Mouse (Mus musculus): ENCODE results near the gene Gata2. TPM values are rescaled to one million over a fixed set of nuclear protein-coding genes. Genes with fewer than 3 reads are reported as not detected.

The Gata2 gene
- total RNA-seq, 2 experiments from 2014 or later: 6.8 to 7.7 TPM

- Histone ChIP-seq H3K27ac (0 out of 2 replicates have a peak overlapping the region, but pooled peaks have one; percentile 11), H3K4me3 (no peak overlapping the region)
- no peak for DNase-seq (ENCODE audit: low spot score in 2 of 2)
- TF ChIP-seq CTCF (conservative IDR thresholded peaks at IDR 0.05): no peak
Measured at GRCm38 (mm10) chr6:88204531-88205385, 11.1 kb downstream of the Gata2 start.

- H3K4me3 ChIP-seq: no peak overlapping the region
- DNase-seq (ENCODE audit: low spot score in 2 of 2): no peak
- no peak for TF ChIP-seq CTCF (conservative IDR thresholded peaks at IDR 0.05)
- no peak overlapping the region for H3K27ac ChIP-seq
Measured at GRCm38 (mm10) chr6:88205386-88205700, 11.7 kb downstream of the Gata2 start.

- no peak overlapping the region for H3K4me3 ChIP-seq
- no peak overlapping the region for H3K27ac ChIP-seq
- TF ChIP-seq CTCF (conservative IDR thresholded peaks at IDR 0.05): no peak
- no peak for DNase-seq (ENCODE audit: low spot score in 2 of 2)
Measured at GRCm38 (mm10) chr6:88205937-88206336, 12.2 kb downstream of the Gata2 start.

- TF ChIP-seq CTCF (conservative IDR thresholded peaks at IDR 0.05): no peak
- H3K4me3 ChIP-seq: no peak overlapping the region
- DNase-seq (ENCODE audit: low spot score in 2 of 2): no peak
- H3K27ac ChIP-seq: no peak overlapping the region
Measured at GRCm38 (mm10) chr6:88206566-88206965, 12.9 kb downstream of the Gata2 start.

GRCm38 (mm10) chr6:88207403-88208033 is 13.8 kb downstream of the Gata2 start:
- no peak for DNase-seq (ENCODE audit: low spot score in 2 of 2)
- Histone ChIP-seq H3K27ac (no peak overlapping the region), H3K4me3 (no peak overlapping the region)
- no peak for TF ChIP-seq CTCF (conservative IDR thresholded peaks at IDR 0.05)

- H3K27ac ChIP-seq: no peak overlapping the region
- no peak overlapping the region for H3K4me3 ChIP-seq
- TF ChIP-seq CTCF (conservative IDR thresholded peaks at IDR 0.05): no peak
- DNase-seq (ENCODE audit: low spot score in 2 of 2): no peak
Measured at GRCm38 (mm10) chr6:88208321-88208720, 14.6 kb downstream of the Gata2 start.

- no peak for TF ChIP-seq CTCF (conservative IDR thresholded peaks at IDR 0.05)
- Histone ChIP-seq H3K27ac (no peak overlapping the region), H3K4me3 (no peak overlapping the region)
- DNase-seq (ENCODE audit: low spot score in 2 of 2): no peak
Measured at GRCm38 (mm10) chr6:88209453-88209852, 15.8 kb downstream of the Gata2 start.

GRCm38 (mm10) chr6:88210182-88210581 is 16.5 kb downstream of the Gata2 start:
- no peak overlapping the region for H3K4me3 ChIP-seq
- DNase-seq (ENCODE audit: low spot score in 2 of 2): no peak
- no peak overlapping the region for H3K27ac ChIP-seq
- no peak for TF ChIP-seq CTCF (conservative IDR thresholded peaks at IDR 0.05)

GRCm38 (mm10) chr6:88215797-88216196 is 22.1 kb downstream of the Gata2 start:
- no peak overlapping the region for H3K4me3 ChIP-seq
- no peak overlapping the region for H3K27ac ChIP-seq
- no peak for TF ChIP-seq CTCF (conservative IDR thresholded peaks at IDR 0.05)
- DNase-seq (ENCODE audit: low spot score in 2 of 2): no peak

GRCm38 (mm10) chr6:88216199-88216598 is 22.5 kb downstream of the Gata2 start:
- no peak for DNase-seq (ENCODE audit: low spot score in 2 of 2)
- Histone ChIP-seq H3K27ac (no peak overlapping the region), H3K4me3 (no peak overlapping the region)
- no peak for TF ChIP-seq CTCF (conservative IDR thresholded peaks at IDR 0.05)

- DNase-seq (ENCODE audit: low spot score in 2 of 2): no peak
- Histone ChIP-seq H3K4me3 (no peak overlapping the region), H3K27ac (no peak overlapping the region)
- no peak for TF ChIP-seq CTCF (conservative IDR thresholded peaks at IDR 0.05)
Measured at GRCm38 (mm10) chr6:88219094-88219493, 25.4 kb downstream of the Gata2 start.

- no peak within 1 kb of the TSS for H3K4me3 ChIP-seq
- no peak within 1 kb of the TSS for H3K27ac ChIP-seq
- TF ChIP-seq CTCF (conservative IDR thresholded peaks at IDR 0.05): no peak
- no peak for DNase-seq (ENCODE audit: low spot score in 2 of 2)
Measured at GRCm38 (mm10) chr6:88221968-88222367, 28.3 kb downstream of the Gata2 start, which contains the start of gene Dnajb8. Gene Dnajb8 (plus strand): TSS chr6:88222268.

GRCm38 (mm10) chr6:88226570-88226994 is 32.9 kb downstream of the Gata2 start:
- no peak for TF ChIP-seq CTCF (conservative IDR thresholded peaks at IDR 0.05)
- no peak overlapping the region for H3K27ac ChIP-seq
- DNase-seq (ENCODE audit: low spot score in 2 of 2): no peak
- no peak overlapping the region for H3K4me3 ChIP-seq

- TF ChIP-seq CTCF (conservative IDR thresholded peaks at IDR 0.05): no peak
- H3K27ac ChIP-seq: no peak overlapping the region
- no peak for DNase-seq (ENCODE audit: low spot score in 2 of 2)
- H3K4me3 ChIP-seq: no peak overlapping the region
Measured at GRCm38 (mm10) chr6:88227537-88227936, 33.8 kb downstream of the Gata2 start.
